Mouse (Mus musculus) spleen, adult 2 months (tissue): ENCODE data around the gene Yipf1. TPM values are rescaled to one million over a fixed set of nuclear protein-coding genes. Genes with fewer than 3 reads are reported as not detected.

Experiments used
- DNase-seq, 2 experiments: peaks; one replicate each; pipeline versions ENCODE4 v3.0.0 to v3.0.0-alpha.2; 2012 to 2021; ENCODE audit warnings: low spot score in 2 of 2, low read depth in 1 of 2
- H3K27ac ChIP-seq: fragments of 200-500 bp; 2 replicates; pipeline ENCODE4 v1.5.1; 2012; ENCODE audit warnings: low read length, inconsistent platforms; ENCODE audit not compliant: insufficient read depth
- H3K27me3 ChIP-seq: fragments of 200-500 bp; 2 replicates; pipeline ENCODE4 v1.6.1; 2012; ENCODE audit warnings: mild to moderate bottlenecking, moderate library complexity, low read length, inconsistent platforms; ENCODE audit not compliant: control insufficient read depth, insufficient read depth
- H3K36me3 ChIP-seq: fragments of 200-500 bp; 2 replicates; pipeline ENCODE4 v1.6.1; 2012; ENCODE audit warnings: mild to moderate bottlenecking, low read length, inconsistent platforms; ENCODE audit not compliant: control insufficient read depth, insufficient read depth
- H3K4me1 ChIP-seq: fragments of 200-500 bp; 2 replicates; pipeline ENCODE4 v1.6.1; 2011; ENCODE audit warnings: inconsistent platforms; ENCODE audit not compliant: control insufficient read depth, insufficient read depth, insufficient read length
- H3K4me3 ChIP-seq: fragments of 200-500 bp; 2 replicates; pipeline ENCODE4 v1.5.1; 2011; ENCODE audit warnings: mild to moderate bottlenecking, inconsistent platforms; ENCODE audit not compliant: insufficient read depth, insufficient read length; ENCODE audit errors: extremely low read depth
- CTCF ChIP-seq: fragments of 200-500 bp; IDR thresholded peaks from 2 replicates; pipeline ENCODE4 v1.5.1; 2011; ENCODE audit warnings: mild to moderate bottlenecking, inconsistent platforms; ENCODE audit not compliant: insufficient read depth, insufficient read length, insufficient replicate concordance; ENCODE audit errors: extremely low read depth
- POLR2A ChIP-seq: fragments of 200-500 bp; IDR thresholded peaks from 2 replicates; pipeline ENCODE4 v1.6.1; 2011; ENCODE audit warnings: low read depth, low read length, inconsistent platforms
- WGBS: fragments of 180-500 bp; shearing (Covaris S2); methylation state at CpG from one replicate; pipeline ENCODE4 v1.1.7; 2018; 5-methylcytosine and 5-hydroxymethylcytosine counted together
- polyA plus RNA-seq: library from polyadenylated mRNA; depleted of rRNA; stranded (reverse); fragments of >200 nt; gene quantifications from 2 replicates; pipeline ENCODE4 v1.2.3, GENCODE M21; 2012

Gene Yipf1
- polyA plus RNA-seq, 1 experiment, result 21.4 TPM

- H3K27me3 ChIP-seq, result no peaks in the 10 kb centered on the region
- DNase-seq, result peak; percentile 79 to 81
- H3K36me3 ChIP-seq, result peaks cover 3% of the 10 kb centered on the region; the same call in 1 of the 2 replicates
- peak within 1 kb of the TSS; percentile 93 for H3K4me3 ChIP-seq
- peak within 1 kb of the TSS; percentile 94 for H3K27ac ChIP-seq
- TF ChIP-seq CTCF (no peak), POLR2A (no peak)
- peaks cover 3% of the 10 kb centered on the region; the same call in 1 of the 2 replicates for H3K4me1 ChIP-seq
- WGBS, result under 1% methylated on average over 51 of the region's 51 CpGs
Measured at GRCm38 (mm10) chr4:107367567-107368314, 53.6 kb downstream of the Yipf1 start, which contains the start of gene Ndc1. TSS of gene Ndc1 (plus strand) at chr4:107367784.

GRCm38 (mm10) chr4:107372304-107372703 lies 58.1 kb downstream of the Yipf1 start:
- no peak overlapping the region for H3K27ac ChIP-seq
- peaks cover 8% of the 10 kb centered on the region; the same call in 1 of the 2 replicates for H3K36me3 ChIP-seq
- no peaks in the 10 kb centered on the region for H3K27me3 ChIP-seq
- TF ChIP-seq CTCF, result no peak
- 50% methylated on average over 2 of the region's 2 CpGs for WGBS
- no peak overlapping the region for H3K4me3 ChIP-seq
- no peaks in the 10 kb centered on the region; the same call in 1 of the 2 replicates for H3K4me1 ChIP-seq
- no peak for DNase-seq

GRCm38 (mm10) chr4:107374677-107375076 lies 60.5 kb downstream of the Yipf1 start:
- 85% methylated on average over 4 of the region's 4 CpGs for WGBS
- TF ChIP-seq CTCF (no peak), POLR2A (no peak)
- Histone ChIP-seq H3K27me3 (no peaks in the 10 kb centered on the region), H3K4me3 (no peak overlapping the region), H3K4me1 (no peaks in the 10 kb centered on the region), H3K27ac (no peak overlapping the region), H3K36me3 (peaks cover 8% of the 10 kb centered on the region; the same call in 1 of the 2 replicates)
- DNase-seq, result no peak

- Histone ChIP-seq H3K4me1 (no peaks in the 10 kb centered on the region), H3K4me3 (no peak overlapping the region), H3K36me3 (peaks cover 10% of the 10 kb centered on the region), H3K27ac (no peak overlapping the region), H3K27me3 (no peaks in the 10 kb centered on the region)
- no peak for TF ChIP-seq CTCF
- no peak for TF ChIP-seq POLR2A
- WGBS, result 91% methylated on average over 6 of the region's 6 CpGs
- no peak for DNase-seq
Measured at GRCm38 (mm10) chr4:107378954-107379353, 64.8 kb downstream of the Yipf1 start.

GRCm38 (mm10) chr4:107380871-107381270 lies 66.7 kb downstream of the Yipf1 start:
- H3K4me1 ChIP-seq, result no peaks in the 10 kb centered on the region
- no peak overlapping the region for H3K27ac ChIP-seq
- H3K4me3 ChIP-seq, result no peak overlapping the region
- H3K36me3 ChIP-seq, result peaks cover 7% of the 10 kb centered on the region
- TF ChIP-seq CTCF (no peak), POLR2A (no peak)
- 89% methylated on average over 7 of the region's 7 CpGs for WGBS
- H3K27me3 ChIP-seq, result no peaks in the 10 kb centered on the region
- no peak for DNase-seq

- Histone ChIP-seq H3K36me3 (peaks cover 24% of the 10 kb centered on the region), H3K4me3 (no peak overlapping the region), H3K4me1 (no peaks in the 10 kb centered on the region), H3K27ac (no peak overlapping the region), H3K27me3 (no peaks in the 10 kb centered on the region)
- no peak for DNase-seq
- TF ChIP-seq POLR2A (no peak), CTCF (no peak)
- WGBS, result 92% methylated on average over 4 of the region's 4 CpGs
Measured at GRCm38 (mm10) chr4:107387038-107387437, 72.9 kb downstream of the Yipf1 start.

- WGBS, result 96% methylated on average over 8 of the region's 8 CpGs
- Histone ChIP-seq H3K36me3 (peaks cover 24% of the 10 kb centered on the region), H3K27ac (no peak overlapping the region), H3K4me1 (no peaks in the 10 kb centered on the region), H3K27me3 (no peaks in the 10 kb centered on the region), H3K4me3 (no peak overlapping the region)
- DNase-seq, result no peak
- no peak for TF ChIP-seq CTCF
- no peak for TF ChIP-seq POLR2A
Measured at GRCm38 (mm10) chr4:107387465-107387864, 73.3 kb downstream of the Yipf1 start.
